Mouse (Mus musculus): Measurements from ENCODE around the gene Med8. TPM values are rescaled to one million over a fixed set of nuclear protein-coding genes. Genes with fewer than 3 reads are reported as not detected.

Med8 gene
- polyA plus RNA-seq, 2 experiments = 50.2 to 69.1 TPM

DNA sequence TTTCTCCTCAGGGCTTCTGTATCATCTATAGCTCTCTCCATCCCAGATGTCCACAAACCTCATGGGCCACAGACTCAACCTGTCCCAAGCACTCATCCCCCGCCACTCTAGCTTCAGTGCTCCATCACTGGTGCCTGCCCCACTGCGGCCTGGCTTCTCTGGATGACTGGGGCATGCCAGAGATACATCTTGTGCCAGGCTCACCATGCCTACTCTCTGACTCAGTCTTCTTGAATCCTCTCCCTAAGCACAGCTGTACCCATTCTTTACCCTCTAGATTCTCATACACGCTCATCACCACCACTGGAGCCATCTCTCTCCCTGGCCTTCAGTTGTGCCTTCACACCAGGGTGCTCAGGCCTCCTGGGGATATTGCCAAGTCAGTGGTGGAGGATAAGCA is 45.2 kb upstream of the Med8 start:
- Histone ChIP-seq H3K9ac (replicated peaks) (no peak overlapping the region), H3K36me3 (replicated peaks; ENCODE audit: control insufficient read depth, insufficient read depth, low read depth) (peaks cover 9% of the 10 kb centered on the region), H3K4me3 (ENCODE audit: insufficient read depth in 1 of 2, low read depth in 2 of 2, low read length in 2 of 2) (no peak overlapping the region), H3K4me2 (ENCODE audit: low read depth) (no peak overlapping the region), H3K9me3 (ENCODE audit: control insufficient read depth, low read length) (no peaks in the 10 kb centered on the region), H3K27ac (no peak overlapping the region), H3K27me3 (ENCODE audit: control insufficient read depth, insufficient read depth, low read length) (no peaks in the 10 kb centered on the region), H3K4me1 (replicated peaks; ENCODE audit: control insufficient read depth in 2 of 2, insufficient read depth in 2 of 2, low read length in 1 of 2) (peaks cover 9 to 12% of the 10 kb centered on the region in 2 experiments)
- ATAC-seq (ENCODE audit: insufficient read depth) = no peak
- DNase-seq (ENCODE audit: low read depth in 3 of 3, low spot score in 3 of 3) = no peak
- 86% methylated on average over 3 of the region's 3 CpGs for WGBS (ENCODE audit: insufficient replicate concordance)
- TF ChIP-seq CTCF (IDR thresholded peaks at IDR 0.05; ENCODE audit: low read depth) (no peak), EP300 (IDR thresholded peaks at IDR 0.05; ENCODE audit: low read depth) (no peak)

DNA sequence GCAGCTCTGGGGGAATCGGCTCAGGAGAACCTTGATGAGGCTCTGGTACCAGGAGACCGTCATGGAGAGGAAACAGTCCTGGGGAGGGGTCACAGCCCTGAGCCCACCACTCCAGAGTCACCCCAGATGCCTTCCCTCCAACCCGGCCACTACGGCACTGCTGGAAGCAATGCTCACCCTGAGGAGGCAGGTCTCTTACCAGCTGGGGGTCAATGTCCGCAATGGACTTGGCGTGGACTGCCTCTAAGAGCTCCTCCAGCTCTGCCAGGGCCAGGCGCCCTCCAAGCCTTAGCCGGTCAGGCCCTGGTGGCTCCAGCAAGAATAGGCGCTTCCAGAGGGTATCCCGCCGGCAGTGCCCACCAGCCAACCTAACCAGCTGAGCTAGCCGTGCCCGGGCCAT is 44.5 kb upstream of the Med8 start:
- H3K9ac ChIP-seq (replicated peaks) = no peak overlapping the region
- no peak overlapping the region for H3K4me2 ChIP-seq (ENCODE audit: low read depth)
- H3K36me3 ChIP-seq (replicated peaks; ENCODE audit: control insufficient read depth, insufficient read depth, low read depth) = peaks cover 9% of the 10 kb centered on the region
- no peak overlapping the region for H3K4me3 ChIP-seq (ENCODE audit: insufficient read depth in 1 of 2, low read depth in 2 of 2, low read length in 2 of 2)
- H3K27ac ChIP-seq = no peak overlapping the region
- TF ChIP-seq EP300 (IDR thresholded peaks at IDR 0.05; ENCODE audit: low read depth) (no peak), CTCF (IDR thresholded peaks at IDR 0.05; ENCODE audit: low read depth) (no peak)
- WGBS (ENCODE audit: insufficient replicate concordance) = 80% methylated on average over 13 of the region's 13 CpGs
- DNase-seq (ENCODE audit: low read depth in 3 of 3, low spot score in 3 of 3) (no peak), ATAC-seq (ENCODE audit: insufficient read depth) (no peak)
- H3K9me3 ChIP-seq (ENCODE audit: control insufficient read depth, low read length) = no peaks in the 10 kb centered on the region
- H3K27me3 ChIP-seq (ENCODE audit: control insufficient read depth, insufficient read depth, low read length) = no peaks in the 10 kb centered on the region
- peaks cover 6 to 8% of the 10 kb centered on the region in 2 experiments for H3K4me1 ChIP-seq (replicated peaks; ENCODE audit: control insufficient read depth in 2 of 2, insufficient read depth in 2 of 2, low read length in 1 of 2)

DNA sequence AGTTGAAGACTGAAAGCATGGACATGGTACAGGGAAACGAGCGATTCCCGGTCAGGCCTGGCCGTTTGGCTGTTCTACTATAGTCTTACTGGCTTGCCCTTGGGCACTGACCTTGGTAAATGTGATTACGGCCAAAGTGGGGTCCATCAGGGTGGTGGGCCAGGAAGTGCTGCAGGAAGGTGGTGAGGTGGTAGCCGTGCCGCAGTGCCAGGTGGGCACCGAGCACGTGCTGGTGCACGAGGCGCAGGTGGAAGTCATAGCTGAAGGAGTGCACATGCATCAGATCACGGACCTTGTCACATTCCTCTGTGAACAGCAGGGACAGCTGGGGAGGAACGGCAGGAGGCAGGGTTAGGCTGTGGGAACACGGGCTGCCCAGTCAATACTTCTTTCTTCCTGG is 43.1 kb upstream of the Med8 start:
- Histone ChIP-seq H3K4me1 (replicated peaks; ENCODE audit: control insufficient read depth in 2 of 2, insufficient read depth in 2 of 2, low read length in 1 of 2) (peaks cover 0 to under 1% of the 10 kb centered on the region in 2 experiments; a peak in 2 of 4 replicates), H3K4me3 (ENCODE audit: insufficient read depth in 1 of 2, low read depth in 2 of 2, low read length in 2 of 2) (no peak overlapping the region), H3K36me3 (replicated peaks; ENCODE audit: control insufficient read depth, insufficient read depth, low read depth) (peaks cover 9% of the 10 kb centered on the region), H3K4me2 (ENCODE audit: low read depth) (no peak overlapping the region), H3K9ac (replicated peaks) (no peak overlapping the region), H3K9me3 (ENCODE audit: control insufficient read depth, low read length) (no peaks in the 10 kb centered on the region), H3K27me3 (ENCODE audit: control insufficient read depth, insufficient read depth, low read length) (no peaks in the 10 kb centered on the region), H3K27ac (no peak overlapping the region)
- DNase-seq (ENCODE audit: low read depth in 3 of 3, low spot score in 3 of 3) (no peak), ATAC-seq (ENCODE audit: insufficient read depth) (no peak)
- 80% methylated on average over 14 of the region's 14 CpGs for WGBS (ENCODE audit: insufficient replicate concordance)
- TF ChIP-seq CTCF (IDR thresholded peaks at IDR 0.05; ENCODE audit: low read depth) (no peak), EP300 (IDR thresholded peaks at IDR 0.05; ENCODE audit: low read depth) (no peak)

- Histone ChIP-seq H3K27me3 (ENCODE audit: control insufficient read depth, insufficient read depth, low read length) (no peaks in the 10 kb centered on the region), H3K4me2 (ENCODE audit: low read depth) (no peak overlapping the region), H3K36me3 (replicated peaks; ENCODE audit: control insufficient read depth, insufficient read depth, low read depth) (peaks cover 14% of the 10 kb centered on the region), H3K9me3 (ENCODE audit: control insufficient read depth, low read length) (no peaks in the 10 kb centered on the region), H3K27ac (no peak overlapping the region), H3K4me3 (ENCODE audit: insufficient read depth in 1 of 2, low read depth in 2 of 2, low read length in 2 of 2) (no peak overlapping the region), H3K9ac (replicated peaks) (no peak overlapping the region), H3K4me1 (replicated peaks; ENCODE audit: control insufficient read depth in 2 of 2, insufficient read depth in 2 of 2, low read length in 1 of 2) (no peaks in the 10 kb centered on the region)
- DNase-seq (ENCODE audit: low read depth in 3 of 3, low spot score in 3 of 3) (no peak), ATAC-seq (ENCODE audit: insufficient read depth) (no peak)
- TF ChIP-seq CTCF (IDR thresholded peaks at IDR 0.05; ENCODE audit: low read depth) (no peak), EP300 (IDR thresholded peaks at IDR 0.05; ENCODE audit: low read depth) (no peak)
- 77% methylated on average over 12 of the region's 12 CpGs for WGBS (ENCODE audit: insufficient replicate concordance)
These were observed 41.6 kb upstream of the Med8 start for GRCm38 (mm10) chr4:118367551-118367950.

GRCm38 (mm10) chr4:118368616-118369015 is 40.5 kb upstream of the Med8 start:
- no peak for ATAC-seq (ENCODE audit: insufficient read depth)
- H3K27ac ChIP-seq = no peak overlapping the region
- H3K4me1 ChIP-seq (replicated peaks; ENCODE audit: control insufficient read depth in 2 of 2, insufficient read depth in 2 of 2, low read length in 1 of 2) = no peaks in the 10 kb centered on the region
- no peak overlapping the region for H3K4me2 ChIP-seq (ENCODE audit: low read depth)
- no peak for DNase-seq (ENCODE audit: low read depth in 3 of 3, low spot score in 3 of 3)
- WGBS (ENCODE audit: insufficient replicate concordance) = 76% methylated on average over 3 of the region's 3 CpGs
- H3K27me3 ChIP-seq (ENCODE audit: control insufficient read depth, insufficient read depth, low read length) = no peaks in the 10 kb centered on the region
- no peaks in the 10 kb centered on the region for H3K9me3 ChIP-seq (ENCODE audit: control insufficient read depth, low read length)
- H3K9ac ChIP-seq (replicated peaks) = no peak overlapping the region
- H3K4me3 ChIP-seq (ENCODE audit: insufficient read depth in 1 of 2, low read depth in 2 of 2, low read length in 2 of 2) = no peak overlapping the region
- TF ChIP-seq CTCF (IDR thresholded peaks at IDR 0.05; ENCODE audit: low read depth) = no peak
- no peak for TF ChIP-seq EP300 (IDR thresholded peaks at IDR 0.05; ENCODE audit: low read depth)
- peaks cover 16% of the 10 kb centered on the region for H3K36me3 ChIP-seq (replicated peaks; ENCODE audit: control insufficient read depth, insufficient read depth, low read depth)

Data from liver, embryonic 14.5 days (tissue).